Mouse (Mus musculus) kidney, adult 2 months (tissue): ENCODE data around the gene Scin. TPM values are rescaled to one million over a fixed set of nuclear protein-coding genes. Genes with fewer than 3 reads are reported as not detected.

Experiments
- DNase-seq: peaks from one replicate; pipeline ENCODE4 v3.0.0; 2021
- H3K27ac ChIP-seq: fragments of 200-500 bp; 2 replicates; pipeline ENCODE4 v1.5.1; 2012; ENCODE audit warnings: low read depth, low read length, control low read depth, inconsistent platforms; ENCODE audit not compliant: insufficient read depth
- H3K27me3 ChIP-seq: fragments of 200-500 bp; replicated peaks from 2 replicates; pipeline ENCODE4 v1.6.1; 2012; ENCODE audit warnings: mild to moderate bottlenecking, moderate library complexity, low read length, inconsistent platforms; ENCODE audit not compliant: control insufficient read depth, insufficient read depth
- H3K36me3 ChIP-seq: fragments of 200-500 bp; 2 replicates; pipeline ENCODE4 v1.6.1; 2012; ENCODE audit warnings: mild to moderate bottlenecking, moderate library complexity, low read length, inconsistent platforms; ENCODE audit not compliant: control insufficient read depth, insufficient read depth
- H3K4me1 ChIP-seq: fragments of 200-500 bp; 2 replicates; pipeline ENCODE4 v1.6.1; 2011; ENCODE audit warnings: low read length; ENCODE audit not compliant: control insufficient read depth, insufficient read depth
- H3K4me3 ChIP-seq: fragments of 200-500 bp; 2 replicates; pipeline ENCODE4 v1.5.1; 2011; ENCODE audit warnings: mild to moderate bottlenecking, low read depth, low read length, control low read depth; ENCODE audit not compliant: insufficient read depth
- CTCF ChIP-seq: fragments of 200-500 bp; conservative IDR thresholded peaks from 2 replicates; pipeline ENCODE4 v1.5.1; 2011; ENCODE audit warnings: low read depth, mild to moderate bottlenecking, control low read depth, low read length, moderate library complexity, mixed read lengths; ENCODE audit not compliant: insufficient read depth, insufficient read length
- POLR2A ChIP-seq: fragments of 200-500 bp; IDR thresholded peaks from one replicate; pipeline ENCODE4 v1.6.1; 2011; ENCODE audit warnings: low read depth, low read length, control low read depth
- WGBS: fragments of 180-500 bp; shearing (Covaris S2); methylation state at CpG from one replicate; pipeline ENCODE4 v1.1.7; 2018; 5-methylcytosine and 5-hydroxymethylcytosine counted together
- polyA plus RNA-seq: library from polyadenylated mRNA; depleted of rRNA; stranded (reverse); fragments of >200 nt; gene quantifications from 2 replicates; pipeline ENCODE4 v1.2.3, GENCODE M21; 2012

Scin gene
- polyA plus RNA-seq, 1 experiment: 37.1 TPM

GRCm38 (mm10) chr12:40096453-40096852 lies 37.6 kb downstream of the Scin start:
- TF ChIP-seq POLR2A (no peak), CTCF (no peak)
- H3K4me1 ChIP-seq: no peaks in the 10 kb centered on the region
- no peak overlapping the region for H3K4me3 ChIP-seq
- H3K36me3 ChIP-seq: no peaks in the 10 kb centered on the region
- H3K27ac ChIP-seq: no peak overlapping the region
- WGBS: 82% methylated on average over 3 of the region's 3 CpGs
- no peak for DNase-seq
- no peaks in the 10 kb centered on the region for H3K27me3 ChIP-seq

- H3K27me3 ChIP-seq: no peaks in the 10 kb centered on the region
- 60% methylated on average over 3 of the region's 3 CpGs for WGBS
- H3K4me1 ChIP-seq: no peaks in the 10 kb centered on the region
- no peaks in the 10 kb centered on the region for H3K36me3 ChIP-seq
- no peak for DNase-seq
- no peak overlapping the region for H3K4me3 ChIP-seq
- TF ChIP-seq POLR2A (no peak), CTCF (no peak)
- H3K27ac ChIP-seq: no peak overlapping the region
Observed at GRCm38 (mm10) chr12:40090017-40090416, 44.0 kb downstream of the Scin start.

- H3K4me1 ChIP-seq: no peaks in the 10 kb centered on the region
- TF ChIP-seq CTCF (no peak), POLR2A (no peak)
- no peak overlapping the region for H3K27ac ChIP-seq
- H3K27me3 ChIP-seq: no peaks in the 10 kb centered on the region
- DNase-seq: peak; percentile 7
- no peaks in the 10 kb centered on the region for H3K36me3 ChIP-seq
- H3K4me3 ChIP-seq: no peak overlapping the region
- WGBS: 75% methylated on average over 5 of the region's 5 CpGs
Observed at GRCm38 (mm10) chr12:40085731-40086322, 48.2 kb downstream of the Scin start.

GRCm38 (mm10) chr12:40082453-40083238 lies 51.4 kb downstream of the Scin start:
- Histone ChIP-seq H3K4me1 (no peaks in the 10 kb centered on the region), H3K4me3 (no peak overlapping the region), H3K27ac (no peak overlapping the region), H3K36me3 (no peaks in the 10 kb centered on the region), H3K27me3 (no peaks in the 10 kb centered on the region)
- WGBS: 34% methylated on average over 6 of the region's 6 CpGs
- TF ChIP-seq CTCF: no peak
- TF ChIP-seq POLR2A: no peak
- DNase-seq: peak; percentile 29

- H3K4me1 ChIP-seq: no peaks in the 10 kb centered on the region
- no peaks in the 10 kb centered on the region for H3K27me3 ChIP-seq
- H3K36me3 ChIP-seq: no peaks in the 10 kb centered on the region
- H3K27ac ChIP-seq: no peak overlapping the region
- TF ChIP-seq POLR2A: no peak
- no peak overlapping the region for H3K4me3 ChIP-seq
- WGBS: 74% methylated on average over 5 of the region's 5 CpGs
- DNase-seq: no peak
Observed at GRCm38 (mm10) chr12:40082048-40082447, 52.0 kb downstream of the Scin start.

- no peaks in the 10 kb centered on the region; the same call in 1 of the 2 replicates for H3K4me1 ChIP-seq
- no peak for TF ChIP-seq POLR2A
- no peak for TF ChIP-seq CTCF
- H3K27me3 ChIP-seq: no peaks in the 10 kb centered on the region
- DNase-seq: peak; percentile 8
- no peaks in the 10 kb centered on the region for H3K36me3 ChIP-seq
- no peak overlapping the region for H3K27ac ChIP-seq
- no peak overlapping the region for H3K4me3 ChIP-seq
- WGBS: 28% methylated on average over 5 of the region's 5 CpGs
Observed at GRCm38 (mm10) chr12:40073660-40074059, 60.4 kb downstream of the Scin start.

GRCm38 (mm10) chr12:40047024-40047423 lies 87.0 kb downstream of the Scin start:
- Histone ChIP-seq H3K27me3 (no peaks in the 10 kb centered on the region), H3K36me3 (no peaks in the 10 kb centered on the region), H3K4me3 (no peak overlapping the region), H3K27ac (no peak overlapping the region), H3K4me1 (peaks cover 6% of the 10 kb centered on the region; the same call in 1 of the 2 replicates)
- WGBS: 64% methylated on average over 1 of the region's 1 CpGs
- no peak for DNase-seq
- TF ChIP-seq CTCF: no peak
- no peak for TF ChIP-seq POLR2A
